ENCODE assay signal across 8 mouse cellular contexts in genomic region chr7:125580625-125581316, GRCm38 (mm10). TPM values are rescaled to one million over a fixed set of nuclear protein-coding genes. Genes with fewer than 3 reads are reported as not detected.
DNase-seq lines count a peak whose midpoint lies in the region; ATAC-seq and TF ChIP-seq lines count a peak whose summit lies in the region.

No protein-coding gene starts in this region.

- H3K9ac ChIP-seq in lung, embryonic 15.5 days: peak overlapping the region; percentile 30

- H3K4me3 ChIP-seq in lung, embryonic 15.5 days: peak overlapping the region; percentile 31
- peak overlapping the region; percentile 44 for H3K4me3 ChIP-seq in bone marrow, adult 2 months (replicated peaks; ENCODE audit: control insufficient read depth, low read depth, low read length)
- H3K4me3 ChIP-seq in hindbrain, embryonic 10.5 days: peak overlapping the region; percentile 53
- peak overlapping the region; percentile 54 for H3K4me3 ChIP-seq in midbrain, embryonic 10.5 days

- 10% methylated on average over 16 of the region's 16 CpGs for WGBS in lung, embryonic 15.5 days
- WGBS in bone marrow, adult 2 months: 8% methylated on average over 16 of the region's 16 CpGs
- WGBS in hindbrain, embryonic 10.5 days: 13% methylated on average over 16 of the region's 16 CpGs
- 8% methylated on average over 16 of the region's 16 CpGs for WGBS in midbrain, embryonic 10.5 days

- no peaks in the 10 kb centered on the region for H3K36me3 ChIP-seq in lung, embryonic 15.5 days
- peaks cover 11% of the 10 kb centered on the region; the same call in 1 of the 2 replicates for H3K36me3 ChIP-seq in hindbrain, embryonic 10.5 days
- H3K36me3 ChIP-seq in midbrain, embryonic 10.5 days: no peaks in the 10 kb centered on the region

- H3K4me2 ChIP-seq in lung, embryonic 15.5 days: peak overlapping the region; percentile 79

- peaks cover 39% of the 10 kb centered on the region for H3K4me1 ChIP-seq in lung, embryonic 15.5 days
- H3K4me1 ChIP-seq in bone marrow, adult 2 months (ENCODE audit: control insufficient read depth, insufficient read depth, low read length): peaks cover 13% of the 10 kb centered on the region; the same call in 1 of the 2 replicates
- H3K4me1 ChIP-seq in hindbrain, embryonic 10.5 days (replicated peaks): peaks cover 13% of the 10 kb centered on the region; the same call in 1 of the 2 replicates
- peaks cover 11% of the 10 kb centered on the region for H3K4me1 ChIP-seq in midbrain, embryonic 10.5 days

- no peak overlapping the region; the same call in 1 of the 2 replicates for H3K27ac ChIP-seq in lung, embryonic 15.5 days
- no peak overlapping the region for H3K27ac ChIP-seq in bone marrow, adult 2 months (ENCODE audit: control insufficient read depth, insufficient read depth, low read depth, low read length, poor library complexity)
- H3K27ac ChIP-seq in hindbrain, embryonic 10.5 days: peak overlapping the region; percentile 75
- H3K27ac ChIP-seq in midbrain, embryonic 10.5 days (replicated peaks): peak overlapping the region; percentile 68

- no peak for TF ChIP-seq POLR2A in bone marrow, adult 2 months (IDR thresholded peaks at IDR 0.05; ENCODE audit: borderline replicate concordance, control insufficient read depth, low read depth, low read length)

- no peak for TF ChIP-seq CTCF in bone marrow, adult 2 months (IDR thresholded peaks at IDR 0.05; ENCODE audit: control insufficient read depth, insufficient read depth, low read length)

- H3K9me3 ChIP-seq in lung, embryonic 15.5 days: no peaks in the 10 kb centered on the region
- no peaks in the 10 kb centered on the region for H3K9me3 ChIP-seq in hindbrain, embryonic 10.5 days
- no peaks in the 10 kb centered on the region for H3K9me3 ChIP-seq in midbrain, embryonic 10.5 days (replicated peaks)

- no peak for ATAC-seq in lung, embryonic 15.5 days (ENCODE audit: borderline replicate concordance, extremely low read depth, low FRiP score, low TSS enrichment)

- no peaks in the 10 kb centered on the region for H3K27me3 ChIP-seq in lung, embryonic 15.5 days
- H3K27me3 ChIP-seq in hindbrain, embryonic 10.5 days (ENCODE audit: insufficient read depth, poor library complexity, severe bottlenecking): peaks cover 9% of the 10 kb centered on the region; the same call in 1 of the 2 replicates
- H3K27me3 ChIP-seq in midbrain, embryonic 10.5 days (ENCODE audit: low read depth, poor library complexity, severe bottlenecking): peaks cover 27% of the 10 kb centered on the region

- DNase-seq in lung, postnatal 25 days (ENCODE audit: low spot score): no peak
- no peak for DNase-seq in hindbrain, embryonic 10.5 days (ENCODE audit: low spot score)
- DNase-seq in midbrain, embryonic 10.5 days (ENCODE audit: low spot score): no peak
- no peak for DNase-seq in gastrocnemius, adult 8-10 months (ENCODE audit: low spot score in 2 of 2)
- DNase-seq in layer of hippocampus, adult 8-10 months (ENCODE audit: low spot score in 2 of 2): no peak
- DNase-seq in MN1 (ENCODE audit: low spot score): no peak

RNA-seq across cellular contexts. Expression of gene Il21r, which starts 22.5 kb away (rescaled TPM):
- polyA plus RNA-seq in lung, embryonic 15.5 days (2015; fragmentation: Nextera tagmentation; extraction: Ambion mirVana): 0.30 and 0.74 TPM in 2 replicates
- polyA plus RNA-seq in bone marrow, adult 2 months (2011; ENCODE audit: insufficient read depth, insufficient read length, low replicate concordance, missing spikeins): 21.8 and 39.9 TPM in 2 replicates
- 0.41 and 0.49 TPM in 2 replicates for polyA plus RNA-seq in hindbrain, embryonic 10.5 days (2016; fragmentation: Nextera tagmentation; extraction: Ambion mirVana)
- polyA plus RNA-seq in midbrain, embryonic 10.5 days (2016; fragmentation: Nextera tagmentation; extraction: Ambion mirVana): 0.53 and 0.58 TPM in 2 replicates
- not detected for total RNA-seq in gastrocnemius, adult 8-10 months (2022)
- total RNA-seq in layer of hippocampus, adult 8-10 months (2022): 1 to 10 TPM; 1.4 to 4.2 (median 2.4) TPM

RNA-seq across cellular contexts. Expression of gene Il4ra, which starts 28.9 kb away (rescaled TPM):
- 15.3 and 16.5 TPM in 2 replicates for polyA plus RNA-seq in lung, embryonic 15.5 days (2015; fragmentation: Nextera tagmentation; extraction: Ambion mirVana)
- polyA plus RNA-seq in bone marrow, adult 2 months (2011; ENCODE audit: insufficient read depth, insufficient read length, low replicate concordance, missing spikeins): 10.9 and 23.0 TPM in 2 replicates
- polyA plus RNA-seq in hindbrain, embryonic 10.5 days (2016; fragmentation: Nextera tagmentation; extraction: Ambion mirVana): 5.8 and 7.2 TPM in 2 replicates
- polyA plus RNA-seq in midbrain, embryonic 10.5 days (2016; fragmentation: Nextera tagmentation; extraction: Ambion mirVana): 5.5 and 6.9 TPM in 2 replicates
- total RNA-seq in gastrocnemius, adult 8-10 months (2022): 1 to 10 TPM; 2.5 to 6.2 (median 3.5) TPM
- total RNA-seq in layer of hippocampus, adult 8-10 months (2022): 10 to 100 TPM in 2 of 4 experiments, 1 to 10 TPM in 2; 4.8 to 12.4 (median 8.4) TPM

Comparison
In these comparisons a context has a peak if more than half of its experiments do, and no peak if none do; other contexts are left out.
1. H3K27ac ChIP-seq: peak in hindbrain, embryonic 10.5 days (single experiment) and midbrain, embryonic 10.5 days (single experiment); none in lung, embryonic 15.5 days (single experiment) and bone marrow, adult 2 months (single experiment).
2. RNA of gene Il21r, which starts 22.5 kb away (polyA plus RNA-seq): 21.8 to 39.9 TPM in bone marrow, adult 2 months; 0.30 to 0.74 TPM in lung, embryonic 15.5 days, 0.53 to 0.58 TPM in midbrain, embryonic 10.5 days and 0.41 to 0.49 TPM in hindbrain, embryonic 10.5 days; every median in the first group is over 10 times any median in the second.
3. Peak in every context shown above with its lines, with median percentiles within 50 percentile points of each other: H3K4me3 ChIP-seq.